Mouse (Mus musculus) heart, adult 18-20 months (tissue): ENCODE results near the gene Zfp575. TPM values are rescaled to one million over a fixed set of nuclear protein-coding genes. Genes with fewer than 3 reads are reported as not detected.
A peak's percentile ranks its signal among the peaks of the same experiment; 100 is the strongest.

Experiments used
- DNase-seq, 2 experiments: peaks; one replicate each; pipeline ENCODE4 v3.0.0; 2021 to 2022; ENCODE audit warnings: mixed read lengths in 1 of 2
- total RNA-seq, 2 experiments: library from RNA; stranded (reverse); gene quantifications; 2 replicates each; pipeline ENCODE4 v1.2.3; 2021

Gene Zfp575
- total RNA-seq, 2 experiments from 2014 or later: 0.13 TPM; not detected in 1

DNA sequence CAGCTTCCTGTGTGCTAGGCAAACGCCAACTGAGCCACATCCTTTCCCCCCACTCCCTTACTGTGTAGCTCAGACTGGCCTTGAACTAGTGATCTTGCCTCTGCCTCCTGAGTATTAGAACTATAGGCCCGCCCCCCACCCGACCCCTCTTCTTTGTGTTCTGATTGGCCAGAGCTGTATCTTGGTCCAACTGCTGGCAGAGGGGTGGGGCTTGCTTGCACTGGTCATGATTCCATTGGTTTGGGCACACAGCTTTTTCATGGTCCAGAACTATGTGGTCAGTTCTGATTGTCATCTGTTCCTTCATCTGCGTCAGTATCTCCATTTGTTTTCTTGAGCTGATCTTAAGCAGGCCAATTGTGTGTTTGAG is 23.6 kb downstream of the Zfp575 start:
- no peak for DNase-seq

DNA sequence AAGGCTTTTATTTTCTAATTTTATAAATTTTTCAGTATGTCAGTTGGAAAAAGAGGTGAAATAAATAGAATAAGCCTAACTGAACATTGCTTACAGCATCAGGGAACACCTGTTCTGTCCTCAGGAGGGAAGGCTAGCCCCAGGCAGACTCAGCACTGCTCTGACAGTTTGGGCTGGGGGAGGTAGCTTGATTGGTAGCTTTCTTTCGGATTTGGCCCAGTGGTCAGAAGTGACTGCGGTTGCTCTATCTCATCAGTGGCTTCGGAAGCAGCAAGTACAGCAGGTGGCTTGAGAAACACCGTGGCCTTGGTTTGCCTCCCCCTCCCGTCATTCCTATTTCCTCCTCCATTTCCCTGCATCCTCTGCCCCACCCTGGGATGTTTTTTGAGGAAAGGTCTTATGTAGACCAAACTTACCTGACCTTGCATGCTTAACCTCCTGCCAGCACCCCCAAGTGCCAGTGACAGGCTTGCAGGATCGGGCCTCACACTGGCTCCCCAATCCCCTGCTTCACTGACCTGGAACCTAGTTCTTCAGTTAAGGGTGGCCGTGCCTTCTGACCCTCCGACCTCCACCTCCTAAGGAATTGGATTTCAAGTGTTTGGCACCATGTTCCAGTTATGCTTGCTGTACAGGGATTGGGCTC is 24.1 kb downstream of the Zfp575 start:
- no peak for DNase-seq

DNA sequence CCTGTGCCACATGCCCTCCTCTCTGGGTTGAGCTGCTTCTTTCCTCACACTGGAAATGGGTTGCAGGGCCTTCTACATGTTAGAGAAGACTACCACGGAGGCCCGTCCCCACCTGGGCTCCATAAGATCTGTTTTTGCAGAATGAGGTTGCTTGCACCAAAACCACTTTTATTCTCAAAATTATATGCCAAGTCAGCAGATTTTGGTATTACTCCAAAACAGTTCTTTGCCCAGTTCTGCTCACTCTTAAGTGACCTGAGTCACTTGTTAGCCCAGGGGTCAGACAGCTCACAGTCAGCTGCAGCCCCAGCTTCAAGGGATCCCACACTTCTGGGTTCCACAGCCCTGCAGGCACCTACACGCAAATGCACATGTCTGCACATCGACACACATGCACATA is 26.0 kb downstream of the Zfp575 start:
- DNase-seq: no peak

DNA sequence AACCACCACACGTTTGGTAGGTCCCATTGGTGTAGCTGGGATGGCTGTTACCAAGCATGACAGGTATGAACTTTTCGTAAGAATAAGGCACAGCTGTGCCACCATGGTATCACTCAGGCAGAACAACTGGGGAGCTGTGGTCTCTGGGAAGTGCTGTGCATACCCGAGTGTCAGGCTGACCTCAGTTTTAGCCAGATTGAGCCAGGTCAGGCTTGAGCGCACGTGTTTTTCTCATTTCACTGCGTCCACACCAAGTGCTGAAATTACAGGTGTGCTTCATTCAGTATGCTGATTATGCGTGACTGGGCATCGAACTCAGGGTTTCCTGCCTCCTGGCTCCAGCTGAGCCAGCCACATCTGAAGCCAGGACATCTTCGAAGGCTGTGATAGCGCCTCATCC is 31.7 kb downstream of the Zfp575 start:
- DNase-seq: no peak

DNA sequence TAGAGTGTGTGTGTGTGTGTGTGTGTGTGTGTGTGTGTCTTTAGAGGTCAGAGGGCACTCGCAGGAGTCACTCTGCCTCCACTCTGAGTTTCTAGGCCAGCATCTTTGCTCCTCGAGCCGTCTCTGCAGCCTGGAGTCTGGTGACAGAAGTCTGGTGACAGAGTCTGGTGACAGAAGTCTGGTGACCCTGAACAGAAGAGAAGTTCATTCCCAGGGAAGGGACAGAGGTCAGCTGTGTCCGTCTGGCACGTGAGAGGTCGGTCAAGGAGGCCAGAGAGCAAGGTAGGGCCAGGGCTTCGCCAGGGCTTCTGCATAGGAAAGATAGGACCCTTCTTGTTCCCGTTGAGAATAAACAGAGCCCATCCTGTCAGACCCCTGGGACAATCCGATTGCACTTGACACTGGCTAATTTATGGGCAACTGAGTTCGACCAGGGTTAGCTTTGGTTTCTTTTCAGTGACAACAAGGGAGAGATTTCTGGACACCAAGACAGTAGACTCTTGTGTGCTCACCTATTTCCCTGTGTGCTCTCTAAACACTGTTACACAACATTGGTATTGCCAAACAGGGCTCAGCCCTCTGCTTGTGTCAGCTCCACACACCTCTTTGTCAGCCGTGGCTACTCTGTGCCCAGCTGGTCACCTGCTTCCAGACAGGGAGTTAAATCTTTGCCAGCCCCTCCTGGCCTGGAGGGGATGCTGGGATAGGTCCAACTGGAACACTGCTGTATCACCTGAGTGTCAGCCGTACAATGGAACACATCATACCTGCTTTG is 35.3 kb downstream of the Zfp575 start:
- no peak for DNase-seq

DNA sequence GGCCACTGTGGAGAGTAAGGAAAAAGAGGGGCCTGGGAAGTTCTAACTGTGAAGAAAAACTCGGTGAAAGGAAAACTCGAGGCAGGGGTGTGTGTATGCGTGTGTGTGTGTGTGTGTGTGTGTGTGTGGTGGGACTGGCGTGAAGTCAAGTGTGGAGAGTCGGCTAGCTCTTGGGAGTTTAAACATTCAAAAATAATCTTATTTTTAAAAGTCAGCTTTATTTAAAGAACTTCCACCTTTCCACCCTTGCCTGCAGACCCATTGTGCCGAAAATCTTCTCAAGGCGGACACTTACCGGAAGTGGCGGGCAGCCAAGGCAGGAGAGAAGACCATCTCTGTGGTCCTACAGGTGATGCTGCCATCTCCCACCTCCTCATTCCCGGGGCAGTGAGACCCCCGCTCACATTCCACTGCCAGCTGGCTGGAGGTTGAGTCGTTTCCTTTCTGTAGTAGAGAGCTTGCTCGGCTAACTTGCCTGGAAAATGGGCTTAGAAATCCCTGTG is 39.9 kb downstream of the Zfp575 start:
- DNase-seq: no peak

DNA sequence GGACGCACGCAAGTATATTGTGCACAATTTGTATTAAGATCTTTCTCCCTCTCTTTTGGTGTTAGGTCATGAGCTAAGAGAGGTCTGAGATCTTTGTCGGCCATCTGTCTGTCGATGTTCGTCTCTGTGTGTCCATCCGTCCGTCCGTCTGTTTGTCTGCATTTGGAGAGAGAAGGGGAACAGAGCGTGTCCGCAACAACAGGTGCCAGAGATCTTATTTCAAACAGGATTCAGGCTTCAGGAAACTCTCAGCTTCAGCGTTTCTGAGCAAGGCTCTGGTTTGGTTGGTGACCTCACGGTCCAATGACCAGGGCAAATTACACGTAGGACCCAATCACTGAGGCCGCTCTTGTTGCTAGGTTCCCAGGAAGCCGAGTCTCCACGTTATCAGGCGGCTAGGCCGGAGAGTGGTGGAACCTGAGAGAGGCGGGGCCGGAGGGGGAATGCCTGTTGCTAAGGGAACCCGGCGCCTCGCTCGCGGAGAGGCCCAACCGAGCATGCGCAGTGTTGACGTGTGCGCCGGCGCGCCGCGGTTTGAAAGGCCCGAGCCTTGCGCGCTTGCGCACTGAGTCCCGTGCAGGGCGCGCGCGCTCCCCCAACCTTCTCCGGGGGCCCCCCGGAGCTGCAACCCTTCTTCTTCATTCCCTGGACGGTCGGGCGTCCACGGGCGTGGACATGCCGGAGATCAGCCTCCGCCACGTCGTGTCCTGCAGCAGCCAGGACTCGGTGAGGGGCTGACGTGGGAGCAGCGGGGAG is 40.6 kb downstream of the Zfp575 start:
- peak; percentile 99 to 100 for DNase-seq

DNA sequence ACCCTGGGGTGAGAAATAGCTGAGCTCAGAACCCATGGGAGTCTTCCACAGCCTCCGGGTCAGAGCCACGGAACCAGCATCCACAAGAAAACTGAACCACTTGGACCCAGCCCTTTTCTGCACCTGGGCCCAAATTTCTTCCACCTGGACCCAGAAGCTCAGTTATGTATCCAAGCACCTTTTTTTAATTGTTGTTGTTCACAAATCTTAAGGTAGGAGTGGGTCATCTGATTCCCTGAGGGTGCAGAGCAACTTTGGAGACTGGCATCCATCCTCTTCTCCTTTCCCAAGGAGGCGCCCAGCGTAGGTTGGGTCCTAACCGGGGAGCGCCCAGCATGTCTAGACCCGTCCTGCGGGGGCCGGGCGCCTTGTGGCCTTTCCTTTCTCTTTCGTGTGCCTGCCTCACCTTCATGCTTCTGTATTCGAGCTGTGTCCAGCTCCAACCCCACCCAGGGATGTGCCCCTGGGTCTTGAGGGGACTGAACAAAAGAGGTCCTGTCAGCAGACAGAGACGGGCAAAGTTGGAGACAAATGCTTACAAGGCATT is 41.3 kb downstream of the Zfp575 start, which contains the start of the genes Pinlyp and Xrcc1:
Pinlyp (minus strand) TSS at position 51 of the 547 bp plus-strand sequence.
Xrcc1 (plus strand) TSS at position 222 of the 547 bp plus-strand sequence.
- peak in 1 of 2 experiments; percentile 19 for DNase-seq

DNA sequence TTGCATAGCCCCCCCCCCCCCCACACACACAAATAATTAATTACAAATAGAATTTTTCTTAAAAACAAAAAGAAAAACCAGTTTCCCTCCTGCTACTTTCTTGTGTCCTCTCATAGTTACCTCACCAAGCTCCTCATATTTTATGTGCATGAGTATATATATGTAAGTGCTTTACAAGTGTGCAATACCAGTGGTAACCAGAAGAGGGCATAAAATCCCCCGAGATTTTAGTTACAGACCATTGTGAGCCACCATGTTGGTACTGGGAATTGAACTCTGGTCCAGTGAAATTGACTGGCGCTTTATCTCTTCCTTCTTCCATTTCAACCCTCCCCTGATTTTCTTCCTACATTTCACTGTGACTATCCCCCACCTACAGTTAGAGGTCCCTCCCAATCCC is 42.9 kb downstream of the Zfp575 start:
- no peak for DNase-seq

DNA sequence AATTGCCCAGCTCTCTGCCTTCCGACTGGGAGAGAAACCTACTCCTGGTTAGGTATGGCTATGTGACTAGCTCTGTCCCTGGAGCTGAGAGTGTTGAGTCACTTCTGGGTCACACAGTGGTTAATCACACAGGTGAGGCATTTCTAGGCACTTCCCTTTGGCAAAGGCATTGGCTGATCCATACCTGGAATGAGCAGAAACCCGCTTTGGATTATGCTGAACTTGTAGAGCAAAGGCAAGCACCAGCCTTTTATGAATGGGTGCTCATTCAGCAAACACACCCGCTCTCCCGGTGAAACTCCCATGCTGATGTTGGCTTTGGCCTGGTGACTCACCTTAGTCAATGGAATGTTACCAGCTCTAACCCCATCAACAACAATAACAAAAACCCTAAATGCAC is 47.8 kb downstream of the Zfp575 start:
- no peak for DNase-seq

DNA sequence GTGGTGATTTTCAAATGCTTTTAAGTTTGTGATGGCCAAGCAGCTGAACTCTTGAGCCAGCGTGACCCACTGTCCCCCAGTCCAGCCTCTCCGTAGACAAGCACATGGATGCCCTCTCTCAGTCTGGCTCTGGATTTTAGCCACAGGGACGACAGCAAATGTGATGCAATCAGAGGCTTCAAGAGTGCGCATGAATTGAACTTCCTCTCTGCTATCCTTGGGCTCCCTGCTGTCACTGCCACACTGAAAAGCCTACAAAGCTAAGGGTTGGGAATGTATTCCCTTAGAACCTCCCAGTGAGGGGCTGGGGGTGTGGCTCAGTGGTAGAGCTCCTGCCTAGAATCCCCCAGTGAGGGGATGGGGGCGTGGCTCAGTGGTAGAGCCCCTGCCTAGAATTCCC is 48.7 kb downstream of the Zfp575 start:
- DNase-seq: no peak

DNA sequence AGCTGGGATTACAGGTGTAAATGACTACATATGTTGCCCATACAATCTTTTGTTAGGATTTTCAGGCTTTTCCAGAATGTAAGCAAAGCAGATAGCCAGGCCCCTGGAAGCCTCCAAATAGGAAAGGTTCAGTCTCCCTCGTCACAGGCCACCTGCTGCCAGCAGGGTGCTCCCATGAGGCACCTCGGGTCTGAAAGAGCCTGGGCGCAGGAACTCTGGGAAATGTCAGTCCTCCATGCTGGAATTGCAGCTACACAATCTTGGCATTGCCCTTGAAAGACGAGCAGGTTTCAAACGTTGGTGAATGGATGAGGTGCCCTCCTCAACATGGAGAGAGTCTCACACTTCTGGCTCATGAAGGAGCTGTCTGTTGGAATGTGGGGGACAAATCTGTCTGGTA is 49.3 kb downstream of the Zfp575 start:
- DNase-seq: peak in 1 of 2 experiments; percentile 22

DNA sequence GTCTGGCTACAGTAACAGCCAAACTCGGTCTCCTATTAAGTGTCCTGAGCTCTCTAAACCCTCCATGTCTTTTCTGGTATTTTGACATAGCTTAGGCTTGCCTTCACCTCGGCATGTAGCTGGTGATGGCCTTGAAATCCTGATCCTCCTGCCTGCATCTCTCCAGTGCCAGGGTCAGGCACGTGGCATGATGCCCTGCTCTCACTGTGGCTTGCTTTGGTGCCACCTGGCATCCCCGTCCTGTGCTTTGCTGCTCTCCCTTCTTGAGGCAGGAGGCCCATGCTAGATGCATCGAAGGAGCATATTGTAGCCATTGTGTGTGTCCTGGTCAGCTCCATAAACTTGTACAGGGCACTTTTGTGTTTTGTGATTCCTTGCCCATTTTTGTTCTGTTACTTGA is 49.9 kb downstream of the Zfp575 start:
- no peak for DNase-seq

DNA sequence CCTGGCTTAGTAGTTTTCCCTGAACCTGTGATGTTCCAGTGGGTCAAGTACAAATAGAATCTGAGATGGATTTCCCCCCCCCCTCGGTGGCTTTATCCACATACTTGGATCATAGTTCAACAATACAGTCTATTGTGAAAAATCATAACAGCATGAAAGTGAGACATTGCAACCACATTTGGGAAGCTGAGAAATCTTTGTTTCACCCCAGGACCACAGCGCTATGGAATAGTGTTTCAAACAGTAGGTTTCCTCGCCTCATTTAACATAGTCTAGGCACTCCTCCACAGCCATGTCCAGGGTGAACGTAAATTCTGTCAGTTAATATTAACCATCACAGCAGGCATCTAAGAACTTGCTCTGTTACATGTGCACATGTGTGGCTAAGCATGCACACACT is 50.4 kb downstream of the Zfp575 start:
- no peak for DNase-seq

DNA sequence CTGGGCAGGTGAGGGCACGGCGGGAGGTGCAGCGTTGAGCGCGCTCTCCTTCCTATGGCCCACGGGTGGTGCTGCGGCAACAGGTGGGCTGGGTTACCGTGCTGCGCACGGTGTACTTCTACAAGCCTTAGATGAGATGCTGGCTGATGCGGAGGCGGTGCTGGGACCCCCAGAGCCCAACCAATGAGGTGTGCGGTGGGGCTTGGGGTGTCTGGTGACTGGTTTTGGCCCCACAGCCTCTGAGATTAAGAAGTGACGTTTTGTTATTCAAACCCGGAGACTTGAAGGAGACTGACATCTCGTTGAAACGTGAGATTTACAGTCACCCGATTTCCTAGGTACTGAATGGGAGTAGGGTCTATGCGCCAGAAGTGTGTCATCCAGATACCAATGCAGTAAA is 53.1 kb downstream of the Zfp575 start:
- no peak for DNase-seq

Other genes with a start within 250 kb of the Zfp575 start
- gene Lypd5, start 238.4 kb downstream of the Zfp575 start, total RNA-seq: not detected
- gene Kcnn4, start 217.4 kb downstream of the Zfp575 start, total RNA-seq: 1 to 10 TPM in 1 of 2 experiments, under 1 TPM in 1; 0.69 to 2.4 TPM
- 1 to 10 TPM; 6.6 to 8.4 TPM for gene Smg9, start 188.0 kb downstream of the Zfp575 start, total RNA-seq
- gene Irgc1, start 135.3 kb downstream of the Zfp575 start, total RNA-seq: not detected
- 1 to 10 TPM; 2.6 to 3.4 TPM for gene Plaur, start 125.2 kb downstream of the Zfp575 start, total RNA-seq
- 10 to 100 TPM; 15.4 to 24.2 TPM for gene Cadm4, start 105.6 kb downstream of the Zfp575 start, total RNA-seq
- 10 to 100 TPM; 13.3 to 20.8 TPM for gene Zfp428, start 80.6 kb downstream of the Zfp575 start, total RNA-seq
- not detected for gene AC161166.1, start 75.2 kb downstream of the Zfp575 start, total RNA-seq
- gene Irgq, start 57.0 kb downstream of the Zfp575 start, total RNA-seq: 10 to 100 TPM; 15.3 to 18.3 TPM
- not detected for gene Pinlyp, start 41.5 kb downstream of the Zfp575 start, total RNA-seq
- 10 to 100 TPM; 21.7 to 23.9 TPM for gene Xrcc1, start 41.4 kb downstream of the Zfp575 start, total RNA-seq
- 10 to 100 TPM; 61.2 to 71.1 TPM for gene Ethe1, start 98 bp downstream of the Zfp575 start, total RNA-seq
- gene Phldb3, start 23.1 kb upstream of the Zfp575 start, total RNA-seq: under 1 TPM; 0.10 to 0.31 TPM
- gene Lypd3, start 48.9 kb upstream of the Zfp575 start, total RNA-seq: not detected
- gene Tex101, start 89.0 kb upstream of the Zfp575 start, total RNA-seq: not detected
- gene BC049730, start 121.6 kb upstream of the Zfp575 start, total RNA-seq: not detected
- gene Gm4763, start 139.3 kb upstream of the Zfp575 start, total RNA-seq: not detected
- 1 to 10 TPM in 1 of 2 experiments, under 1 TPM in 1; 0.17 to 1.8 TPM for gene Cd177, start 172.7 kb upstream of the Zfp575 start, total RNA-seq
- not detected for gene Ceacam10, start 189.6 kb upstream of the Zfp575 start, total RNA-seq